Mouse (Mus musculus): ENCODE measurements around the gene Ankrd13b. TPM values are rescaled to one million over a fixed set of nuclear protein-coding genes. Genes with fewer than 3 reads are reported as not detected.

The Ankrd13b gene
- total RNA-seq, 2 experiments from 2014 or later = 10.6 to 11.6 TPM

DNA sequence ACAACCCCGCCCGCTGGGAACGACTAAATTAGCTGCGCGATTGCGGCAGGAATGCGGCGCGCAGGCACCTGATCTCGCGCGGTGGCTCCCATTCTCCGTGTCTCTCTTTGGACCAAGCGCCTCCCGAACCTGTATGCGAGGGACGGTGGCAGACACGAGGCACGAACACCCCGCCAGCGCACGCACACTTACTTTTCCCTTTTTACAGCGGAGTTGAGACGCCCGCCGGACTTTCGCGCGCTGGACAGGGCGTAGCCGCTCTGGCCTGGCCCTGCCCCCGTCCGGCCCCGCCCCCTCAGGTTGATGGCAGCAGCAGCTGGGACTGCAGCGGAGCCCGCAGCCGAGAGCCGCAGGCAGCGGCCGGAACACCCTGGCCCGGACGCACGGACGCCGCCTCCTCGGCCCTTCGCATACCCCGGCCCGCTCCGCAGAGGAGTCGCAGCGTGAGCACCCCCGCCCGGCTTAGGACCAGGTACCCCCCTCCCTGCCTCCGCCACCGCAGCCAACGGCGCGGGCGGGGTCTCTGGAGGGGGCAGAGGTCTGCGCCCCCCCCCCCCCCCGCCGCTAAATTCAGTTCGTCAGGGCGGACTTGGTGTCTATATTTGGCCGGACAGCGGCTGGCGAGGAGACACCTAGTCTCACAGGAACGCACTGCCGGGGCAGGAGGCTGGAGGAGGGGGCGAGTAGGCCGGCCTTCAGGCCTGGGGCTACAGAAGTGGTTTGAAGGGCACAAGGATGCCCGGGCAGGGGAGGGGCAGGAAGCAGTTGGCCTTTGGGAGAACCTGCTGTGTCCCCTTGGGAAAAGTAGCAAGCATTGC is 27.0 kb downstream of the Ankrd13b start, which contains the start of gene Coro6:
Gene Coro6 (plus strand): TSS at position 129 of the 818 bp plus-strand sequence.
- DNase-seq (ENCODE audit: low spot score) = peak; percentile 86

DNA sequence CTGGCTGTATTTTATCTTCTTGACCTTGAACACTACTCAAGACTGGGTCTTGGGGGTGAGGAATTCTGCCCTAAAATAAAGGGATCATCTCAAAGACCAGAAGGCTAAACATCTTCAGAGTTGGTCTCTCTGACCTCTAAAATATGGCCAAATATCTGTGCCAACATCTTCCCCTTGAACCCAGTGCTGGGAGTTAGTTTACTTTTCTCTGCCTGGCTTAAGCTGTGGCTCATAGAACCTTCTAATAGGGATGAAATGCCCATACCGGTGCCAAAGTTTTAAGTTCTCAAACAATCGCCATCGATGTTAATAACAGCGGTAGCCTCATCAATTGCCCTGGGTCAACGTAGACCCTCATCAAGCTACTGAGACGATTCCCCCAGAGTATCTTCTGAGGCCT is 27.6 kb downstream of the Ankrd13b start:
- DNase-seq (ENCODE audit: low spot score) = no peak

DNA sequence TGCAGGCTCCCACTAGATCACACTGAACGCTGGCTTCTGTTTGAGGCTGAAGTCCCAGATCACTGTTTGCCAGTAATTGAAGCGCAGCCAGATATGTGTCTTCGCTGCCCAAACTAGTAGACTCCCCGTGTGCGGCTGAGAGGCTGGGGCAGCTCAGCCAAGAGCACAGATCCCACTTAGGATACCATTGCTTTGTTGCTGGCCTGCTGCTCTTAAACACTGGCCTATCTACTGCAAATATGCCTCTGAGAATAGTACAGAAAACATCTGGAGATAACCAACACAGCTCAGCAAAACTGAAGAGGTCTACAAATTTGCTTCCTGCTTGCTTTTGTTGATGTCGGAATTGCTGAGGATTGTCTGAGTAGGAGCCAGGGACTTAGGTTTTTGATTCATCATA is 32.6 kb downstream of the Ankrd13b start:
- DNase-seq (ENCODE audit: low spot score) = no peak

DNA sequence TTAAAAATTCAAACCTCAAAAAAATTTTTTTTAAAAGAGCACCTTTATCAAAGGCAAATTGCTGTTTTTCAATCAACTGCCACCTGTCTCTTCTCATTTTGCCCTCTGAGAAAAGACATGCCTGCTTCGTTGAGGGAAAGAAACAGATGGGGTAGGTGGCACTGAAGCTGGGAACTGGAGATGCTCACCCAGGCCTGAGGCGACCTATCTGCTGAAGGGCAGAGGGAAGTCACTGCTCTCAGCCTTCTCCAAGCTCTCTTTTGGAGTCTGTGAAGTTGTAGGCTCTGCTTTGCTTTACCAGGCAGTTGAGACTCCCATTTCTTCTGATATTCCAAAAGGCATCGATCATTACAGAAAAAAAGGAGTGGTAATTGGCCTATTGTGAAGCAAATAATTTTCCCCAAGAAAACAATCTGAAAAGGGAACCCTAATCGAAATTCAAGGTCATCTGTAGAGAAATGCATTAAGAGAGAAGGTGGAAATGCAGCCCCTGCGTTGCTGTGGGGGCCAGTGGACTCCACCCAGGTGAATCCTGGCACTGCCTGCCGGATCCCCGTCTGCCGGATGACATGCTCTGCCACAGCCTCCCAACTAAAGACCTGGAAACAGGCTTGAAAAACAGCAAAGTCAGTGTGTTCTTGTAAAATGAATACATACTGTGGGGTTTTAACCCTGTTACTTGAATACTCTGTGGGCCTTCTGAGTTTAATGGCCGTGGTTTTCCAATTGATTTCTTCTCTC is 33.5 kb downstream of the Ankrd13b start:
- DNase-seq (ENCODE audit: low spot score) = no peak

DNA sequence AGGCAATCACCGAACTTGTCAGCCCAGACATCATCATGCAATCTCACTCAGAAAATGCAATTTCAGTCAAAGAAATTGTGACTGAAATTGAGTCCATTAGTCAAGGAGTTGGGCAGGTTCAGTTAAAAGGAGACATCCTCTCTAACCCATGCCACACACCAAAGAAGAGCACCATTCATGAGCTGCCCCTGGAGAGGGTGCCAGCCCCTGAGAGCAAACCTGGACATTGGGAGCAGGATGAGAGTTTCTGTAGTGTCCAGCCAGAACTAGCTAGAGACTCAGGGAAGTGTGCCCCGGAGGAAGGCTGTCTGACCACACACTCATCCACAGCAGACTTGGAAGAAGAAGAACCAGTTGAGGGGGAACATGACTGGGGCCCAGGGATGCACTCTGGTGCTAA is 36.1 kb downstream of the Ankrd13b start:
- no peak for DNase-seq (ENCODE audit: low spot score)

DNA sequence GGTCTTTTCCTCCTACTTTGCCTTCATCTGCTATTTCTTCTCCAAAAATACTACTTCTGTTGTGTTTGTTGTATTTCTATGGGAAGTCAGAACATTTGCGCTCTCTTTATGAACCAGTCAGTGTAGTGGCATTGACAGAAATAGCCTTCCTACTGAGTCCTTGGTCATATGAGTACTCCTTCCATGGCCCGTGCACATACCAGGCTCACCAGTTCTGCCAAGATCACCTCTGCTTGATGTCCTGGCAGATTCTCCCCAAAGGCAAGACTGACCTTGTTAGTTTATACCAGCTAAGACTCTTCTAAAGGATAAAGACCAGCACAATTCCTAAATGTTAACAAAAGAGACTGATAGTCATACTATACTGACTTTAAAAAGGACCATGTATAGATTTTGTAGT is 37.8 kb downstream of the Ankrd13b start:
- DNase-seq (ENCODE audit: low spot score) = peak; percentile 68

DNA sequence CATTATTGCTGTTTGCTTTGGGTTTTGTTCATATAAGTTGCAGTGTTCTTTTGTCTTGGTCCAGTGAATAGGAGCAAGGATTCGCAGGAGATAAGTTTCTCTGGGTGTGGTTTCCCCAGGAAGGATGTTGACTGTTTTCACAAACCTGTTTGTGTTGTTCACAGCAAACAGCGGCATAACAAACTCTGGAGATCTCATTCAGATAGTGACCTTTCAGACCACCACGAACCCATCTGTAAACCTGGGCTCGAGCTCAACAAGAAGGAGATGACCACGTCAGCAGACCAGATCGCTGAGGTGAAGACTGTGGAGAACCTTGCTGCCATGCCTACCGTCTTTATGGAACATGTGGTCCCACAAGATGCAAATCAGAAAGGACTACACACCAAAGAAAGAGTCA is 40.3 kb downstream of the Ankrd13b start:
- DNase-seq (ENCODE audit: low spot score) = no peak

DNA sequence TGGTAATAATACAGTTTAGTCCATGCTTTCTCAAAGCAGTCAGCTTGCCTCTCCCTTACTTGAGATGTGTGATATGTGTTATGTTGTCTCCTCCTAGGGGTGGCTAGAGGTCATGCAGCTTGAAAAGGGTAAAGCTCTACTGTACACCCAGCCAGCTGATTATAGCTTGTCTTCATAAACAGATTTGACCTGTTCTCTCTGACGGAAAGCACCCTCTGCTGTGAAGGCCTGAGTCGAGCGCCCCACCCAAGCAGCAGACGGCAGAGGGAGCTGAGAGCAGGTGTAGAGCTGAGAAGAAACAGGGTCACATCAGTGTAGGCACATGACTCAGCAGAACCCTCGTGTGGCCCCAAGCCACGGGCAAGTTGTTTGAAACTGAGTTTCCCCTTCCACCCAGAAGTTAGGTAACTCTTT is 42.8 kb downstream of the Ankrd13b start:
- DNase-seq (ENCODE audit: low spot score) = peak; percentile 87

DNA sequence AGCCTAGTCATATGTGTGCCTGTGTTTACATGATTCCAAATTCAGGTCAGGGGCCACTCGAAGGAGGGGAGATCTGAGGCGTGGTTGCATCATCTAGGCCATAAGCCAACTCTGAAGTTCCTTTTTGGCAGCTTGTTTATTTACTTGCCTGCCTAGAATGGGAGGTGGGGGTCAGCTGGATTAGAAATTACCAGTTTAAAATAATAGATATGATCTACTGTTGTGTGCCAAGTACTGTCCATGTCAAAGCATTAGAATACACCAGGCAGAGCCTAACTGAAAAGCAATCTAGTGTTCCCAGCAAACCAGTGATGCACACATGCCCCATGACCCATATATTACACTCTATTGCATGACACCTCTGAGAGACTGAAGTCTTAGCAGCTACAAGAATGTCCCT is 44.5 kb downstream of the Ankrd13b start:
- DNase-seq (ENCODE audit: low spot score) = peak; percentile 70

DNA sequence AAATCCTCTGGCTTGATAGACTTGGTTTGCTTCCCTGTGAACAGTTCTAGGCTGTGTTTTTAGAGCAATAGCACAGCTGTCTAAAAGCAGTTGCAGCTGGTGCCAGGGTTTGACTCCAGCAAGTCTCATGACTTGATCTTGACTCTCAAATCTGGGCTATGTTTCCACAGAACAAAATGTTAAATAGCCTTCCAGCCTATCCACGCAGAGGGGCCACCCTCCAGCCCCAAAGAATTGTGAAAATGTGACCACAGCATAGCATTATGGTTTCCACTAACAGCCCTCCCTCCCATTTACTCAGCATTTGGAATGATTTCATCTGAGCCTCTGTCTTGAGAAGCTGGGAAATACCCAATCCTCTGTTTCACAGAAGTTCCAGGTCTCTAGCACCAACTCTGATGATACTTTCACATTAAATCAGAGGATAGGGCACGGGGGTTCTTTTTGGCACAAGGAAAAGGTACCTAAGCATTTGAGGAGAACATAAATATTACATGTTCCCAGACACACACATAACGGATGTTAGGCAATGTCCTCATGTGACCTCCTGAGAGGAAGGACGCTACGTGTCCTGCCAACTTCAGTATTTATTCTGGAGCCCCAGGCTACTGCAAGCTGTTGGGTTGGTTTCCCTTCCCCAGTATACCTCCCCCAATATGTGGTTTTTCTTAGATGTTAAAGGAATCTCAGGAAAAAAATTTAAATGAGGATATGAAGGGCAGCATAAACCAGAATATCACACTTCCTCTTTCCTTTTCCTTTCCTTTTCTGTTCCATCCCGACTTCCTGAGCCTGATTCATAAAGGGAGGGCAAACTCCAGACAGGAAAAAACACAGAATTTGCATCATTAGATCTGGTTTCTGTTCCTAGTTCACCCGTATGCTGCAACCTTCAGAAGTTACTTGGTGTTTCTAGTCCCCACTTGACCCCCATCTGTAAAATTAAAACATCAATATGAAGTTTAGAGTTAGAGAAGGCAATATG is 47.0 kb downstream of the Ankrd13b start:
- DNase-seq (ENCODE audit: low spot score) = peak; percentile 82

DNA sequence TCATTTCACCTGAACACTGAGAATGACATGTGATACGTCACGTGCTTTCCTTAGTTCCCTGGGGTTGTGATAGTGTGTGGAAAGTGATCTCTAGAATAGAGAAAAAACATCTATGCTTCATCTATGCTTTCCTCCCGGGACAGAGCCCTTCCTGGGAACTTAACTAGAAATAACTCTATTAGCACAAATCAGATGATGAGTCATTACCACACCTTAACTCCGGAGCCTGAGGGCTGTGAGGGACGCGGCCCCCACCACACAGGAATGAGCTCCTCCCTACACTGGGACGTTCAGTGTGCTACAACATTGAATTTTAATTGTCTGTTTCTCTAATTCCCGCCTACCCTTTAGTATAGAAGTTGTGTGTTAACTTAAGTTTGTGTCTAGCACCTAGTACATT is 48.5 kb downstream of the Ankrd13b start:
- no peak for DNase-seq (ENCODE audit: low spot score)

DNA sequence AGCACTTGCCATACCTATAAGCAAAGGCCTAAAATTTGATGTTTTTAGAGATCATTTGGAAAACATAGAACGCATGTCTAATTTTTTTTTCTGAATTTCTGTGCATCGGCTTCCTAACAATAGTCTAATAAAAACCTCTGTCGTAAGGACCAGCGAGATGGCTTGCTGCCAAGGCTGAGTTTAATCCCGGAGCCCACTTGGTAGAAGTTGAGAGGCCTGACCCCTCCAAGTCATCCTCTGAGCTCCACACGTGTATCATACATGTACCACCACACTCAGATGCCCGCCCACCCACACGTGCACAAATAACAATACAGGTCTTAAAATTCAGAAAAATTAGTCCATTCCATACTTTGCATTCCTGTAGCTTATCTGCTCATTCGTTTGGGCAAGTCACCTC is 49.4 kb downstream of the Ankrd13b start:
- DNase-seq (ENCODE audit: low spot score) = no peak

DNA sequence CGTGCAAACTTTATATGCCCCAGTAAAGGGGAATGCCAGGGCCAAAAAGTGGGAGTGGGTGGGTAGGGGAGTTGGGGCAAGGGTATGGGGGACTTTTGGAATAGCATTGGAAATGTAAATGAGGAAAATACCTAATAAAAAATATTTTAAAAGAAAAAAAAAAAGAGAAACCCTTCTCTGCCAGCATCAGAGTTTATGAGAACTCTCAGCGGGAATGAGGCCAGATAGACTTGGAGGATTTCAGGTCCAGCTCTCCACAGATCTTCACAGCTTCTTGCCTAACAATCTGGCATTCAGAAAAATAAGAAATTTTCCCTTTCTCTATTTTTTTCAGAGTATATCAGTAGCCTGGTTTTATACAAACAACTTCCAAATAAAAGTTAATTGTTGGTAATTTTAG is 52.5 kb downstream of the Ankrd13b start:
- DNase-seq (ENCODE audit: low spot score) = peak; percentile 41

DNA sequence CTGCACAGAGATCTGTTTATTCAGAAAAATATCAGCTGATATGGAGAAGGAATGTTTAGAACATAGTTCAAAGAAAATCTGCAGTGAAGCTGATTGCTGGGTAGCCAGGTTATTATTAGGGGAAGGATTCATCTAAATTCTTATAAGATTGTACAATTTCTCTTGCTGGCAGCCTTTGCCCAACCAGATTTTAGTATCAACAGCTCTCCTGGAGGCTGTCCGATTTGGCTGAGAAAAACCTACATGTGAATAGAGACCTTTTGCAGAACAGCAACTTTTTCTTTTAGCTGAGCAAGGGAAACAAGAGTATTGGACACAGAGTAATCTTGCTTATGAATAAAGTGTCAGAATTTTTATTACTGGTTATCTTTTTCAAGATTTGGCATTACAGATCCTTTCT is 61.0 kb downstream of the Ankrd13b start:
- no peak for DNase-seq (ENCODE audit: low spot score)

DNA sequence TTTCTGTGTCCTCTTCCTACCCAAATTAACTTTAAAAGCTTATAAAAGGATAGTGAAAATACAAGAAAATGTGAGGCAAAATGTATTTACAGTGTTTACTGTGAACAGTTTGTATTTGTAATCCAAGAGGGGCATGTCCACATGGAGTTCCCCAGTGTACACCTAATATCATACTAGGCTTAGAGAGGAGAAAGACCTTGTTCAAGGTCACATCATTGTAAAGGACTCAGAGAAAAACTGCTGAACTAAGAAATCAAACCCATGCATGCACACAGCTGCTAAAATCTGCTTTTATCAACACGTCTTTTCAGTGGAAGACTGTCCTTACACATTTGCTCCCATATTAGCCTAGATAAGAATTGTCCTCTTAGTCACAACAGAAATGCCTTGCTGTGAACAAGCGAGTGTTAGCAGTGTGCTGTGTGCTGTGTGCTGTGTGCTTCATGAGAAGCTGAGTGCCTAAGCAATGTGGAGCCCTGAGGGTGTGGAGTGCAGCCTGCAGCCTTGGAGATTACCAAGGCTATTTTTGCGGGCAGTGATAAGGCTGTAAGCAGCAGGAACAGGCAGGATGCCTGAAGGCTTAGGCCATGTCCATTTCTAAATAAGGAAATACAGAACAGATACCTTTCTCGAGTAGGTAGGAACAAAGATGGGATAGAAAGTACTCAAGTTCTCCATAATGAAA is 66.2 kb downstream of the Ankrd13b start:
- peak; percentile 51 for DNase-seq (ENCODE audit: low spot score)

Other genes starting within 250 kb of the Ankrd13b start
- gene Coro6, start 27.3 kb downstream of the Ankrd13b start, total RNA-seq (2021) = 100 to 1,000 TPM; 191 to 201 TPM
- 10 to 100 TPM; 28.0 to 37.1 TPM for gene Git1, start 3.9 kb upstream of the Ankrd13b start, total RNA-seq (2021)
- gene Abhd15, start 25.4 kb upstream of the Ankrd13b start, total RNA-seq (2021) = under 1 TPM; 0.43 to 0.87 TPM
- 1 to 10 TPM; 2.5 to 3.5 TPM for gene Trp53i13, start 26.3 kb upstream of the Ankrd13b start, total RNA-seq (2021)
- not detected for gene Gm10392, start 29.5 kb upstream of the Ankrd13b start, total RNA-seq (2021)
- 10 to 100 TPM; 37.1 to 41.8 TPM for gene Taok1, start 118.1 kb upstream of the Ankrd13b start, total RNA-seq (2021)
- gene Nufip2, start 196.5 kb upstream of the Ankrd13b start, total RNA-seq (2021) = 10 to 100 TPM; 32.4 to 40.8 TPM
- not detected for gene Cryba1, start 235.6 kb upstream of the Ankrd13b start, total RNA-seq (2021)